Mouse (Mus musculus) myocyte (in vitro differentiated cells): ENCODE data around the gene Ccdc33. TPM values are rescaled to one million over a fixed set of nuclear protein-coding genes. Genes with fewer than 3 reads are reported as not detected.
A peak's percentile ranks its signal among the peaks of the same experiment; 100 is the strongest.

Source experiments
- H3K27me3 ChIP-seq: one replicate; pipeline ENCODE4 v1.6.1; 2011; ENCODE audit not compliant: control insufficient read depth, insufficient read depth, insufficient read length
- H3K36me3 ChIP-seq: one replicate; pipeline ENCODE4 v1.6.1; 2011; ENCODE audit not compliant: control insufficient read depth, insufficient read depth
- H3K4me2 ChIP-seq: one replicate; pipeline ENCODE4 v1.6.1; 2011; ENCODE audit warnings: low read depth, control low read depth
- H3K4me3 ChIP-seq: one replicate; pipeline ENCODE4 v1.5.1; 2011; ENCODE audit warnings: mild to moderate bottlenecking, control low read depth, moderate library complexity
- H3K79me2 ChIP-seq: one replicate; pipeline ENCODE4 v1.6.1; 2011; ENCODE audit not compliant: control insufficient read depth, insufficient read depth
- H3ac ChIP-seq: one replicate; pipeline ENCODE4 v1.6.1; 2011; ENCODE audit not compliant: control insufficient read depth, insufficient read length
- CEBPB ChIP-seq: IDR thresholded peaks from 2 replicates; pipeline ENCODE4 v1.6.1; 2011; ENCODE audit warnings: mild to moderate bottlenecking, moderate library complexity; ENCODE audit not compliant: poor library complexity, insufficient read depth, severe bottlenecking
- E2F4 ChIP-seq: IDR thresholded peaks from one replicate; pipeline ENCODE4 v1.6.1; 2011; ENCODE audit warnings: mild to moderate bottlenecking, control low read depth, moderate library complexity; ENCODE audit not compliant: insufficient read depth
- MAX ChIP-seq: IDR thresholded peaks from one replicate; pipeline ENCODE4 v1.6.1; 2011; ENCODE audit warnings: low read depth, mild to moderate bottlenecking, control low read depth
- MYOD1 ChIP-seq, 3 experiments: IDR thresholded peaks; one replicate each; pipeline ENCODE4 v1.6.1; 2011; ENCODE audit warnings: control low read depth in 2 of 3, low read depth in 2 of 3, mild to moderate bottlenecking in 2 of 3, moderate library complexity in 1 of 3; ENCODE audit not compliant: insufficient read length in 2 of 3, control insufficient read depth in 1 of 3
- MYOG ChIP-seq, 3 experiments: IDR thresholded peaks; one replicate each; pipeline ENCODE4 v1.6.1; 2011; ENCODE audit warnings: control low read depth in 2 of 3, low read depth in 2 of 3, mild to moderate bottlenecking in 2 of 3; ENCODE audit not compliant: insufficient read length in 2 of 3, control insufficient read depth in 1 of 3, insufficient read depth in 1 of 3
- POLR2A ChIP-seq: IDR thresholded peaks from one replicate; pipeline ENCODE4 v1.6.1; 2011; ENCODE audit warnings: low read depth, mild to moderate bottlenecking, control low read depth, moderate library complexity; ENCODE audit not compliant: insufficient read length
- POLR2AphosphoS2 ChIP-seq: IDR thresholded peaks from one replicate; pipeline ENCODE4 v1.6.1; 2011; ENCODE audit warnings: low read depth, control low read depth; ENCODE audit not compliant: insufficient read length
- REST ChIP-seq: IDR thresholded peaks from one replicate; pipeline ENCODE4 v1.6.1; 2011; ENCODE audit warnings: mild to moderate bottlenecking, control low read depth, moderate library complexity; ENCODE audit not compliant: insufficient read depth, insufficient read length
- SRF ChIP-seq: IDR thresholded peaks from one replicate; pipeline ENCODE4 v1.6.1; 2011; ENCODE audit warnings: low read depth; ENCODE audit not compliant: control insufficient read depth, insufficient read length
- TCF12 ChIP-seq: IDR thresholded peaks from one replicate; pipeline ENCODE4 v1.6.1; 2011; ENCODE audit warnings: mild to moderate bottlenecking, control low read depth; ENCODE audit not compliant: poor library complexity, insufficient read depth, severe bottlenecking
- TCF3 ChIP-seq: IDR thresholded peaks from one replicate; pipeline ENCODE4 v1.6.1; 2011; ENCODE audit warnings: low read depth, control low read depth; ENCODE audit not compliant: insufficient read length
- USF1 ChIP-seq: IDR thresholded peaks from one replicate; pipeline ENCODE4 v1.6.1; 2011; ENCODE audit warnings: low read depth, mild to moderate bottlenecking, control low read depth, moderate library complexity
- polyA plus RNA-seq: library from polyadenylated mRNA; unstranded; fragments of >200 nt; fragmentation: generic; extraction: Trizol; gene quantifications from one replicate; pipeline ENCODE4 v1.2.1, GENCODE M21; 2012; ENCODE audit warnings: missing spikeins

Ccdc33 gene
- polyA plus RNA-seq, 1 experiment, result not detected

GRCm38 (mm10) chr9:58065532-58065931, 53.1 kb downstream of the Ccdc33 start:
- no peak overlapping the region for H3K4me2 ChIP-seq
- no peak overlapping the region for H3ac ChIP-seq
- H3K79me2 ChIP-seq, result no peaks in the 10 kb centered on the region
- H3K36me3 ChIP-seq, result no peaks in the 10 kb centered on the region
- peaks cover 47% of the 10 kb centered on the region for H3K27me3 ChIP-seq
- TF ChIP-seq MAX (no peak), POLR2A (no peak), MYOD1 (IDR thresholded peaks at IDR 0.05; ENCODE audit: control insufficient read depth in 1 of 3, insufficient read length in 2 of 3, low read depth in 2 of 3) (no peak), TCF3 (no peak), REST (no peak), E2F4 (no peak), SRF (no peak), TCF12 (no peak), POLR2AphosphoS2 (no peak), MYOG (IDR thresholded peaks at IDR 0.05; ENCODE audit: control insufficient read depth in 1 of 3, insufficient read depth in 1 of 3, insufficient read length in 2 of 3, low read depth in 2 of 3) (no peak), USF1 (no peak), CEBPB (no peak)
- no peak overlapping the region for H3K4me3 ChIP-seq

- H3ac ChIP-seq, result no peak within 1 kb of the TSS
- no peaks in the 10 kb centered on the region for H3K79me2 ChIP-seq
- H3K36me3 ChIP-seq, result no peaks in the 10 kb centered on the region
- H3K4me2 ChIP-seq, result no peak within 1 kb of the TSS
- H3K4me3 ChIP-seq, result no peak within 1 kb of the TSS
- TF ChIP-seq TCF12, result no peak
- peaks cover 47% of the 10 kb centered on the region for H3K27me3 ChIP-seq
These were observed 55.1 kb downstream of the Ccdc33 start, which contains the start of gene Stra6 for GRCm38 (mm10) chr9:58063531-58063930. Gene Stra6, plus strand, starts transcription at chr9:58063788.

GRCm38 (mm10) chr9:58060677-58061667, 57.7 kb downstream of the Ccdc33 start:
- H3K36me3 ChIP-seq, result no peaks in the 10 kb centered on the region
- H3K27me3 ChIP-seq, result peaks cover 40% of the 10 kb centered on the region
- TF ChIP-seq TCF3 (no peak), REST (peak; percentile 91), TCF12 (no peak), E2F4 (no peak), CEBPB (no peak), POLR2AphosphoS2 (no peak), POLR2A (no peak), USF1 (no peak), MYOG (IDR thresholded peaks at IDR 0.05; ENCODE audit: control insufficient read depth in 1 of 3, insufficient read depth in 1 of 3, insufficient read length in 2 of 3, low read depth in 2 of 3) (no peak)
- no peak overlapping the region for H3K4me3 ChIP-seq
- H3K4me2 ChIP-seq, result no peak overlapping the region
- H3K79me2 ChIP-seq, result no peaks in the 10 kb centered on the region
- no peak overlapping the region for H3ac ChIP-seq

- Histone ChIP-seq H3ac (no peak overlapping the region), H3K79me2 (no peaks in the 10 kb centered on the region), H3K4me3 (no peak overlapping the region), H3K27me3 (peaks cover 31% of the 10 kb centered on the region), H3K4me2 (no peak overlapping the region), H3K36me3 (no peaks in the 10 kb centered on the region)
- TF ChIP-seq CEBPB (no peak), USF1 (no peak), MYOG (IDR thresholded peaks at IDR 0.05; ENCODE audit: control insufficient read depth in 1 of 3, insufficient read depth in 1 of 3, insufficient read length in 2 of 3, low read depth in 2 of 3) (no peak), TCF12 (no peak), REST (no peak), SRF (no peak), MAX (no peak), POLR2AphosphoS2 (no peak), MYOD1 (IDR thresholded peaks at IDR 0.05; ENCODE audit: control insufficient read depth in 1 of 3, insufficient read length in 2 of 3, low read depth in 2 of 3) (no peak), TCF3 (no peak), E2F4 (no peak), POLR2A (no peak)
These were observed 58.7 kb downstream of the Ccdc33 start for GRCm38 (mm10) chr9:58059920-58060319.

- TF ChIP-seq TCF3, result no peak
- no peak for TF ChIP-seq REST
- no peak for TF ChIP-seq MYOG (IDR thresholded peaks at IDR 0.05; ENCODE audit: control insufficient read depth in 1 of 3, insufficient read depth in 1 of 3, insufficient read length in 2 of 3, low read depth in 2 of 3)
- TF ChIP-seq SRF, result no peak
- no peak for TF ChIP-seq CEBPB
- no peak for TF ChIP-seq POLR2AphosphoS2
- TF ChIP-seq POLR2A, result no peak
- TF ChIP-seq MAX, result no peak
- TF ChIP-seq USF1, result no peak
- TF ChIP-seq TCF12, result no peak
- no peak for TF ChIP-seq MYOD1 (IDR thresholded peaks at IDR 0.05; ENCODE audit: control insufficient read depth in 1 of 3, insufficient read length in 2 of 3, low read depth in 2 of 3)
- TF ChIP-seq E2F4, result no peak
- Histone ChIP-seq H3K4me2 (no peak overlapping the region), H3K27me3 (peaks cover 5% of the 10 kb centered on the region)
These were observed 63.0 kb downstream of the Ccdc33 start for GRCm38 (mm10) chr9:58055666-58056065.

More at GRCm38 (mm10) chr9:58055666-58056065, 63.0 kb downstream of the Ccdc33 start:
- H3K79me2 ChIP-seq, result no peaks in the 10 kb centered on the region
- H3K4me3 ChIP-seq, result no peak overlapping the region
- no peaks in the 10 kb centered on the region for H3K36me3 ChIP-seq
- H3ac ChIP-seq, result no peak overlapping the region
